Mouse (Mus musculus) testis, postnatal 14 days (tissue): ENCODE measurements at regions not wholly inside any gene's neighbourhood (a gene's known extent, or its start where the extent isn't known, plus 50 kb on each side); places are given as distances from the start of the nearest gene placed in this dataset.

ENCODE experiments used
- DNase-seq: peaks from one replicate; pipeline ENCODE4 v3.0.0; 2021; ENCODE audit warnings: low spot score

DNA sequence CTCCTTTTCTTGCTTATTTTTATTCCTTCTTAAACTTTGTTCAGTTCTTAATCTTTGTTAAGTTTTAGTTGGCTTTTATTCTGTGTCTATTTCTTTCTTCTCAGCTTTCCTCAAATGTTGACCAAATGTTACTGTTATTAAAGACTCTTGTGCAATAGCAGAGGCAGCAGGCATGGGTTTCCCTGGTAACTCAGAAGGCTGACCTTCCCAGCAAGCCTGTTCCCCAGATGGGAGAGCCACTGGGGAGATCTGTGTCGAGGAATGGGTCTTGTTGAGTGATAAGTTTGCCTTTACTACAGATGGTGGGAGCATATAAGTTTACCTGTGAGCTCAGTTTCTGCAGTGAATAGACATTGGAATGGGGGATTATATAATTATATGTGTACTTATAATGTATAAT lies 237.2 kb downstream of the Plpp3 start:
- no peak for DNase-seq

DNA sequence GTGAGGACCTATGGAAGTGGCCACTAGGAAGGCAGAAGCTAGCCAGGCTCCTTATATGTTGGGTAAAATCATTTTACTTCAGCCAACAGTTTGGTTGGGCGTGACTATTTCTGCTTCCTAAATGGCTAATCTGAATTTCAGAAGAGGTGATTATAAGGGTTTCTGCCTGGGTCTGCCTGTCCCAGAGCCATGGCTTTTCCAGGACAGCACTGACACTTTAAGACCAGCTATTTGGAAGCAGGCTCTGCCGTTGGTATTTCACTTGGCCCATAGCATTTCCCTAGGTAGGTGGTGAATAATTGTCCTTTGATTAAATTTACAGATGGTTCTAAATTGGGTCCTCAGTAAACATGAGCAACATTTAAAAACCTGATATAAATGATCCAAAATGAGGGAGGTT lies 240.3 kb downstream of the Plpp3 start:
- no peak for DNase-seq

DNA sequence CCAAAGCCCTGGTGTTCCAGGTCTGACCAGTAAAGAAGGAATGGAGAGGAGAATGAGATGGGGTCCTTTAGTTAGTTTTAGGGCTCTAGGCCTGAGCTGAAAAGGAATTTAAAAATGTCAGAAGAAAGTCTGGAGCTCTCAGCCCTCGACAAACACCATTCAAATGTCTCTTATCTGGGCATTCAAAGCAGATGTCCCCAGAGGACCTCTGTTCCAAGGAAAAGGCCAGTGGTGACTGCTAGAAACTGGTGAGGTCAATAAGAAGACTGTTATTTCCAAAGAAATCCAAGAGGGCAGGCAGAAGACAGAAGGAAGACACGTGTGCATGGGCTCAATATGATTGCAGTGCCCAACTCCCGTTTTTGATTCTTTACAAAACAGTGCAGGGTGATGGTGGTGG lies 244.9 kb downstream of the Plpp3 start:
- DNase-seq = no peak

DNA sequence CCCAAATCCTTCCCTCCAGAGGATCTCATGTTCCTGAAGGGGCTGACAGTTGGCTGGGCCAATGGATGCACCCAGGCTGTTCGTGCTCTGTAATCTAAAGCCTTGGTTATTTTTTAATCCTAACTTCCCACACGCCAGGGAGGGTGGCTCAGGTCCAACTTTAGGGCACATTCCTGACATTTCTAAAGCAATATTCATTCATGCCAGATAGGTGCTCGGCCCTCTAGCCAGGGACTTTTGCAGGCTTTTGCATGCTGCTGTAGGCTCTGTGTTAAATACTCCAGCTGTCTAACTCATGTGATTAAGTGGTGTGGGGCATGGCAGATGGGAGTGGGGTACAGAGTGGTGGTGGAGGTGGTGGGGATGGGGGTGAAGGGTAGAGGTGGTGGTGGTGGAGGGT lies 246.0 kb downstream of the Plpp3 start:
- no peak for DNase-seq

DNA sequence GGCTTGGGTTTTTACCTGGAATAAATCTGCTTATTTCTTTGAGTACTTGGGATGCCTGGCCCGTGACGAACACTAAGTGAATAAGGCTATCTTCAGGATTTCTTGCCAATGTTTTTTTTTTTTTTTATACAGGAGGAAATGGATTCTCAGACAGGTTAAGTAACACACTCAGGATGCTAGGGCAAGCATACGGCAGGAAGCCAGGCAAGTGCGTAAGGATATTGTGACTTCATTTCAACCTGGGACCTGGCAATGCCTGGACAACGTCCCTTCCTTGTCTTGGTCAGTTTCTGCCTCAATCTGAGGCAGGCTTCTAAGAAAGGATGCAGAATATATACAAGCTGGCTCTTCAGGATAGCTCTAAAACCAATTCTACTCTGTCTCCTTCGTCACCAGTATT lies 246.5 kb downstream of the Plpp3 start:
- no peak for DNase-seq

DNA sequence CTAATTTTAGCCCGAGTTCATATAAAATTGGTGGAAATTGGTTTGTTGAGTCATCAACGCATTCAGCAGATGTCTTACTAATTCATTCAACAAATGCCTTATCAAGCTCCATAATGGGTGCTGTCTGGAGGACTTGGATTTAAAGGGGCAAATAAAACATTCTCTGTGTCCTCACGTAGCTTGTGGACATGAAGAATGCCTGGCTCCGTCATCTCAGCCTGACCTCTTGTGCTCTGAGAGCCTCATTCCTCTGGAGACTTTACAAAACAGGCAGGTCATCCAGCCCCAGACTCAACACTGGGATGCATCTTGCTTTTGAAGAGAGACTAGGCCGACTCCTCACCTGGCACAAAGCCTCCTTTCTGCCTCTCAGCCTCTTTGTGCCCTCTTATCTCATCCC lies 248.6 kb downstream of the Plpp3 start:
- DNase-seq = no peak

DNA sequence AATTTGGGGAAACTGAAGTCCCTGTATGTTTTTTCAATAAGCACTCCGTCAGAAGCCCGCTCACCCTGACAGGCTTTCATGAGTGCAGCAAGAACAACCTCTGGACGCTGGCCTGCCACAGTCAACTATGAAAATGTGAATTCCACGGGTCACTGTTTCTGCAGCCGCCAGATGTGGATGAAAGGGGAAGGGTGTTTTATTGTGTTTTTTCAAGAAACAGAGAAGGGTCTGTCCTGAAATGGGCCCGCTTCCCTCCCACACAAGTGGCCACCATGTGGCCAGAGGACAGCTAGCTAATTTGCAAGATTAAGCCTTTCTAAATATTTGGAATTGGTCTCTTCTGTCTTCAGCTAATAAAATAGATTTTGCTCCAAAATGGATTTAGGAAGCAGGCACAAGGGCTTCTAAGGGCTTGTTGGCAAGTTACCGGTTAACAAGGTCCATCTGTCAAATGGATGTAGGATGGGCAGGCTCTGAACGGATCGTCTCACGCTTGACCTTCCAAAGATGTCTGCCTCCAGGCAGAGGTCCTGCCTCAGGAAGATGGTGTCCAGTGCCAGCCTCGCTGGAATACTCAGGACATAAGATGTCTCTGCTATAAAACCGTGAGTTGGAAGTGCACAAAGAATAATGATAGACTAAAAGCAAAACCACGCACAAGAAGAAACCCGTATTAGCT lies 249.8 kb downstream of the Plpp3 start:
- no peak for DNase-seq

DNA sequence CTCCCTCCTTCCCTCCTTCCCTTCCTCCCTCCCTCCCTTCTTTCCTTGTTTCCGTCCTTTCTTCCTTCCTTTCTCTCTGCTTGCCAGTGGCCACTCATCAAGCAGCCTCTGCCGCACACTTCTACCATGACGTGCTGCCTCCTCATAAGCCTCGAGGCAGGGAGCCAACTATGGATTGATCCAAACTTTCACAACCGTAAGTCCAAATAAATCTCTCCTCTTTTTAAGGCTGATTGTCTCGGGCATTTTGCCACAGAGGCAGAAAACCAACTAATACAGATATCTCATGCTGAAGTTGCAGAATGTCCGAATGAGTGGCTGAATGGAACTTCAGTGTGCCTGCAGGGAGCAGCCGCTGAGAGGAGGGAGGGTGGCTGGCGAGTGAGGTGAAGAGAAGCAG lies 251.7 kb downstream of the Plpp3 start:
- DNase-seq = no peak

DNA sequence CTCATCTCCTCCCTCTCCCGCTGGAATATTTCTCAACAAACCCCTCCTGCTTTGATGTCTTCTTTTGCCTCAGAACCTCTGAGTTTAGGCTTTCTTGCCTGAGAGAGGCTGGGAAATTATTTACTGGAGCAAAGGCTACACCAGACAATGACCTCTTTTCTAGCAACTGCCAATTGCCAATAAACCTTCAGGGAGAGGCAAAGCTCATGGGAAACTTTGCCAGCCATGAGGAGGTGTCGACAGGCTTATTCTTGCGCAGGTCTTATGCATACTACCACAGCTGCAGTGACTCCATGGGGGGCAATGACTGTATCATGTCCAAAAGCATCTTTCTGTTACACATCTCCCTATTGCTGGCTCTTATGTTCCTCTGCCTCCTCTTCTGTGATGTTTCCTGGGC lies 260.0 kb downstream of the Plpp3 start:
- no peak for DNase-seq

DNA sequence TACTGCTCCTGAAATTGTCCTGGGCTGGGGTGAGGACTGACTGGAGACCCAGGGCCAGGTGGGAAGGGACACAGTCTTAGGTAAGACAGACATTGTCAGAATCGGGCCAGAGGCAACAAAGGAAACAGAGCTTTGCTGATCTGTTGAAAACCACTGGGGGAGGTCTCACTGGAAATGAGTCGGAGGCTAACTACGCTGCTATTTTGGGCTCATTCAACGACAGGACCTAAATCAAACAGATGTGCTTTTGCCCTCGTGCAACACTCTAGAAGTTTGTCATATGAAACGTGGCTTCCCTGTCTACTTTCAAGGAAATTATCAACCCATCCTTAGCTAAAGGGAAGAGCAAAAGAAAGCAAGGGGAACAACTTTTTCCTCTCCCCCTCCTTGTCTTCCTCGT lies 265.3 kb downstream of the Plpp3 start:
- DNase-seq = no peak

DNA sequence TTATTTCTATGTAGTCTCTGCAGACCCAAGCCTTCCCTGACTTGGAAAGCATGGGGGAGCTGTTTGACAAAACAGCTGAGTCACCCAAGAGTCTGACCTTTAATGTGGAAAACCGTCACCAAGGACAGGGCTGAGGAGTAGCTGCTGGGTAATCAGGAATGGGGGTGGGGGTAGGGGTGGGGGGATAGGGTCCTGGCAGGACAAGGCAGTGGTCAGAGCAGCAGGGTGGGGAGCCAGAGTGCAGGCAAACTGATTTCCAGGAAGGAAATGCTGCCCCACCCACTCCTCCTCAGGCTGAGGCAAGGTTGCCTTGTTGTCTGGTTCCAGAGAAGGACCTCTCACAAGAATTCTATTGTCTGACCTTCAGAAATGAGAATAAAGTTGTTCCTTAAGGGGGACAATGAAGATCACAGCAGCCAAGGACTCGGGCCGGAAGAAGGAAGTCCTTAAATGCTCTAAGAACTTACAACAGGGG lies 266.6 kb downstream of the Plpp3 start:
- DNase-seq = no peak

DNA sequence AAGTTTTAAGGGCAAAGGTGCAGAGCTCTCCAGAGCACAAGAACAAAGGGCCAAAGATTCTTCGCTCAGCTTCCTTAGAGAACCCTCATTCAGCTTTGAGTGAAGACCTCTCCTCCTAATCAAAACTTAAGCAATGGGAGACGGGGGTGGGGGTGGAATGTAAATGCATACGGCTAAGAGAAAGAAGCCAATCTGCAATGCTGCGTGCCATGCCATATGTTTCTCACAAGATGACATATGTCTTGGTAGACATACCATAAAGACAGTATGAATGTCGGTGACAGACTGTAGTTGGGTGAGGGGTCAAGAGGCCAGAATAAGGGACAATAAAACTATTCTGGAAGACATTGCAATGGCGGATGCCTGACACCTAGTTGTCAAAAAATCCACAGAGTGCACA lies 267.9 kb downstream of the Plpp3 start:
- DNase-seq = no peak

DNA sequence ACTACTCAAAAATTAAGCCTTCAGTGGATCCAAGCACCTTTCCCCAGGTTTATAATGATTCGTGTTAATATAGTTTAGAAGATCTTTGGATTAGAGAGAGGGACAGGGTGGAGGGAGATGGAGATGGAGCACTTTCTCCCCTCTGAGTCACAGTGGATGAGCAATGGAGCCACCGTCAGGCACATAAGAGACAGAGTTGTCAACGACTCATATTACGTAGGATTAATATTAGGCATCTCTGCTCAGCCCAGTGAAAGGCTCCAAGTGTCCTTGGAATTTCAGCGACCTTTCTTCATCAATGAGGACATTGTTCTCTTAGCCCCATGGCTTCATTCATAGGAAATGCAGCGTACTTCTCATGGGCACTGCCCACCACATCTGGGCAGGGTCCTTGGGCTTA lies 270.4 kb downstream of the Plpp3 start:
- no peak for DNase-seq

DNA sequence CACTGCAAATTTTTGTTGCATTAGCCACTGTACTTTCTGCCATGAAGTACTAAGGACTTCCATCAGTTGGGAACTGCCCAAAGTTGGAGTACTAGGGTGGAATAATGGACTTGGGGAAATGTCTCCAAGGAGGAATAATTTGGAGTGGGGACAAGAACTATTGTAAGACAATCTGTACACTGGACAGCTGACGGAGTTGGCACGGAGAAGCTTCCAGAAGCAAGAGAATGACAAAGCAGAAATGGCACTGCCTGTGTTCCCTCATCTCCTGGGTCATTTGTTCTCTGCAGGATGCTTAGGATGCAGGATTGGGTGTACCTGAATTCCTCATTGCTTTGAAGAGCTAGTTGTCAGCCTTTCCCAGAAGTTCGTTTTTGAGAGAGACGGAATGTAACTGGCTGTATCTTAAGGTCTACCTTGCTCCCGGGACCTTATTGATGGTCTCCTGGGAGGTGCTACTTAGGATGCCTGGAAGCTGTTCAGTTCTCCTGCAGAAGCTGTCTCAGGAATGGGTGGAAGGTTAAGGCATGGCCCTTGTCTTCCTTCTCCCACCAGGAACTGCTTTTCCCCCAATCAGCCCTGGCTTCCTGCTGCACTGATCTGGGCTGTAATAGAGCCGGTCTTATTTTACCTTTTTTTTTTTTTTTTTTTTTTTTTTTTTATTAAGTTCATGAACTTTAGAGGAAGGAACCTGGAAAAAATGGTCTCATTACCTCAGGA lies 272.4 kb downstream of the Plpp3 start:
- no peak for DNase-seq

DNA sequence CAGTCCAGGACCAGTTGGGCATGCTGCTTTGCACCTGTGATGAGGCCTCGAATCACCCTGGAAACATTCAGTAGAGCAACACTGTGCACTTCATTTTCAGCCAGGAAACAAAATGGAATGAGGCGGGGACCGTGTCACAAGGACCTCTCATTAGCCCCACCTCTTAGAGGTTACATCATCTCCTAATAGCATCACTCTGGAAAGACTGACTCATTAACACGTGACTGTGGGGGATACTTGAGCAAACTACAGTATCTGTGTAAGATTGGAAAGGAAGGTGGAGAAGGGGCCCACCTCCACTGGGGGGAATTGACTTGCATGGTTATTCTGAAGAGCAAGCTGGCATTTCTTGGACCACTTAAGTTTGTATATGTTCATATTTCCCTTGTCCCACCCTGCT lies 275.3 kb downstream of the Plpp3 start:
- no peak for DNase-seq

DNA sequence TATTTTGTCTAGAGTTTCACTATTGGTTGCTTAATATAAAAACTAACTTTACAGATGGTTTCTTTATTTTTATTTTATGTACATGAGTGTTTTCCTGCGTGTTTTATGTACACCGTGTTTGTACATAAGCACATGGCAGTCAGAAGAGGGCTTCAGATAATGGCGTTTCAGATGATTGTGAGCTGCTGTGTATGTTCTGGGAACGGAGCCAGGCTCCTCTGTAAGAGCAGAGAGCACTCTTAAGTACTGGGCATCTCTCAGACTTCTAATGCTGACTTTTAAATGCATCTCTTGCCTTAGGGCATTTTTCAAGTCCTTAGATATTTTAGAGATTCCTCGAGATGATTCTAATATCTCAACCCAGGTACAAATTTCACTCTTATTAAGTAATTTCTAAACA lies 280.0 kb downstream of the Plpp3 start:
- no peak for DNase-seq

DNA sequence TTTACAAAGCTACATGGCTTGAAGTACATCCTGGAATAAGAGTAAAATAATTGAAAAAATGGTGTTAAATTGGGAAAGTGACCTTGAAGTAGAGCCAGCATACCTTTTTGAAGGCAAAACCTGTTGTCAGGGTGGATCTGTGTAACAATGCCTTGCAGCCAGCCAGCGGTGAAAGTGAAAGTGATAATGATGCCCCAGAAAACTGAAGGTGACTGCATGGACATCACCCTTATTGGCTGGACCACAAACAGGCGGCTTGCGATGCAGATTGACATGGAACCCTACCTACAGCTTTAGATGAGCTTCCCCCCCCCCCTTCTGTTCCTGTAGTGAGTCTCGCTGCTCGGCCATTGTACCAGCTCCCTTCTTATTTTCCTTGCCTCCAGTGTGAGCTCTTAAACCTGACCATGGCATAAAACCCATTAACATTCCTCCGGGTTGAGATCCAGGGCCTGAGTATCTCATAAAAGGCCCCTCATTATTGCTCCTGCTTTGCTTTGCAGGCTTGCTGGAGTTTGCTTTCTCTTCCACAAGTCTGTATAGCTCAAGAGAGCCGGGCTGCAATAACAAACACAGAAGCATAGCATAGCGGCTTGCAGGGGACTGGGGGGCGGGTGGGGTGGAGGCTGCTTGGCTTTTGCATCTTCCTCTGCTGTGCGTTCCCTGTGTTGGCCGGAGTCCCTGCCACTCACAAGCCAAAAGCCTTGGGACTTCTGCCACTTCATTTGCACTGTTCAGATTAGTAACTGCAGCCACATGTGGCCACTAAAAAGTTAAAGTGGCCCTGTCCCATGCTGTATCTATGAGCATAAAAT lies 292.1 kb downstream of the Plpp3 start:
- peak; percentile 5 for DNase-seq

DNA sequence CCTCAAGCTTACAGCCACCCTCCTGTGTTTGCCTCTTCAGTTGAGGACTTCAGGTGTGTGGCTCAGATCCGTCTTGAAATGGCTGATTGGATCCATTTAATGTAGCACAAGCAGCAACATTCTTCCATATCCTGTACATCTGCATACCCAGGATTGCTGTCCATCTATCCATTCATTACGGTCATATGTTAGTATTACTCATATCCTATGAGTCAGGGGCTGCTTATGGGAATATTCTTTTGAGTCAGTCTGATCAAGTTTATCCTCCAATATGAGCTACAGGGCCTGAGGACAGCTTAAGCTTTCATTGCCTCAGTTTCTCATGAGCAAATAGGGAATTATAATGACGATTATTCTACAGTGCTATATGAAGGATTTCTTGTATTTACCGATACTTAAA lies 293.7 kb downstream of the Plpp3 start:
- DNase-seq = no peak

DNA sequence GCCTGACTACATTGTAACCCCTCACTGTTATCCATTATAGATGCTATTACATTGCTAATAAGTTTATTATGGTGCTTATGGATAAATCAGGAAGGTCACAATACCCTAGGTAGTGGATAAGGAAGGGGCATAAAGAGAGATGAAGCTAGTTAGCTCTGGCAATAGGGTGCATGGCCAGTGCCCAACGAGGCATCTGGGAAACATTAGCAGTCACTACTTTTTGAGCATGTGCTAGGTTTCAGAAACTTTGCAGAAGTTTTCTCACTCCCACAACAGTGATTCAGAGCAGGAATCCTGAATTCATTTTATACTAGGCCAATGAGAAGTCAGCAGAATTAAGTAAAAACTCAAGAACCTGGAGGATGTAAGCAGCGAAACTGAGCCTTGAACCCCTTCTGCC lies 294.7 kb downstream of the Plpp3 start:
- DNase-seq = no peak

DNA sequence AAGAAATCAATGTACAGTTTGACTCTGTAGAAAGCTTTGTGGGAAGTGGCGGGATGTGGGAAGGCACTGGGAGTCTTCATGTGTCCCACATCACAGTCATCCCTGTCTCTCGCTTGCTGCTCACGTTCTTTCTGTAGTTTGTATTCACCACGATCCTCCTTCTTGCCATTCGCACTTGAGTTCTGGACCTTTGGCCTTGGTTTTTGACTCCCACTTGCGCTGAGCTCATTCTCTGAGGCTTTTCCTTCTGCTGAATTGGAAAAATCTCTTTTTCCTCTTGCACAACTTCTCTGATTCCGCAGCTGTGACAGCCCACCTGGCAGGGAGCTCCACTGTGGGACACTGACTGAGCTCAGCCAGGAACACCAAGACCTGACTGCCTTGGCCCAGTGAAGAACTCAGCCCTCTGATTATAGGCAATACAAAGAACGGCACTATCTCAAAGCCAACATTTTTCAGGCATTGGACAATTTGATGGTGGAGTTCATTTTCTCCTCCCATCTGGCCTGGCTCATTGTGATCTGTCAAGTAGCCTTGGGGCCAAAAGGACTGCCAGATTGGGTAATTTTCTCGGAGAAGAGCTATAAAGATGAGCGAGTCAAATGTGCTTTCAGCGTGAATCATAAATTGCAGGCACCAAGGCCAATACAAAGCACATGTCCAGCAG lies 299.9 kb downstream of the Plpp3 start:
- peak; percentile 59 for DNase-seq

DNA sequence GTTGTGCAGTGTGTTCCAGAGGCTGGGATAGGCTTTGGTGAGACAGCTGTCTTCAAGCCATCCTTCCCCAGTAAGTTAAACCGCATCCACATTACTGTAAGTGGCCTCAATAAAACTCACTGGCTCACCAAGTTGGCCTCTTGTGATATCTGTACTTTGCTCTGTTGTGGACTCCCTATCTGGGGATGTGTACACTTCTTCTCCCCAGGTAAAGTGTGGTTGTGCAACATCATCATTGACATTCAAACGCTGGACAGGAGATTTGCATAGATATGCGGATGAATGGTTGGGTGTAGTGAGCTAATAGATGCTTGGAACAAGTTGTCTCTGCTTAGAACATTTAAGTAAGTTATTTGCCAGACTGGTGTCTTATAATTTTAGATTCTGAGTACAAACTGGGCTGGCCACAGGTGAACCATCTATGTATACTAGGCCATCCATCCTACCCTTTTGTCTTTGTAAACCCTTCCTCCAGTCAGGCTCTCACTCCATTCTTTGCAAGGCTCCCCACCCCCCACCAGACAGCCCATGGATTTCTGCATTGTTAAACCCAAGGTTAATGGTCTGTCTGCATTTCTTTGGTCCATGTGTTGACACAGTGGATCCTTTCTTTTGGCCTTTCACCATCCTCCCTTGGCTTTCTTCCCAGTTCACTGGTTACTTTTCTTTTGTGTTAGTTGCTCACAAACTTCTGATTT lies 303.0 kb downstream of the Plpp3 start:
- DNase-seq = peak; percentile 37

DNA sequence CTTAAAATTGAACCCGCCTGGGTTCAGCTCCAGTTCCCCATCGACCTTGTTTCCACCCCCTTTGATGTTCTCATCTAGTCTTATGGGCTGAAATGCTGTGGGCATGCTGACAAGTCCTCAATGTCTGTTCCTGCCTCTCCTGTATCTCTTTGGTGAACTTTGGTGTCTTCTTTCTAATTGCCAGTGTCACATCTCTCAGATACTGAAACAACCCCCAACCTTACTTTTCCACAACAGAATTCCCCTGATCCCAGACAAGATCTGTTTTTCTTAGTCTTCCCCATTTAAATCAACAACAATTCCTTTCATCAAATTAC lies 303.5 kb downstream of the Plpp3 start:
- DNase-seq = no peak
